8 mouse cellular contexts compared by ENCODE assay signal in genomic region chr1:87608416-87609046, GRCm38 (mm10). TPM values are rescaled to one million over a fixed set of nuclear protein-coding genes. Genes with fewer than 3 reads are reported as not detected.
DNase-seq lines count a peak whose midpoint lies in the region; ATAC-seq lines count a peak whose summit lies in the region.
"Had no signal": no experiment of that assay in that cellular context is flagged by ENCODE, and none has a peak within 500 bp of the region (broad histone marks: within the 10 kb centered on the region; RNA-seq: fewer than 3 reads in every experiment).

No protein-coding gene starts in this region.

- no peaks in the 10 kb centered on the region for H3K9me3 ChIP-seq in embryonic facial prominence, embryonic 11.5 days (replicated peaks; ENCODE audit: control insufficient read depth, low read length)
- H3K9me3 ChIP-seq: heart, embryonic 13.5 days had no signal

- no peak for ATAC-seq in embryonic facial prominence, embryonic 11.5 days (replicated peaks; ENCODE audit: insufficient number of reproducible peaks, low FRiP score, low TSS enrichment, low read depth)

- no peaks in the 10 kb centered on the region for H3K4me1 ChIP-seq in embryonic facial prominence, embryonic 11.5 days (ENCODE audit: control insufficient read depth, insufficient read depth, low read length)
- H3K4me1 ChIP-seq: heart, embryonic 13.5 days had no signal

- H3K9ac ChIP-seq in embryonic facial prominence, embryonic 11.5 days (replicated peaks; ENCODE audit: low read length) = no peak overlapping the region
- H3K9ac ChIP-seq: heart, embryonic 13.5 days had no signal

- no peak overlapping the region for H3K4me3 ChIP-seq in embryonic facial prominence, embryonic 11.5 days (ENCODE audit: low read depth, low read length)
- H3K4me3 ChIP-seq: heart, embryonic 13.5 days had no signal

- no peak overlapping the region for H3K27ac ChIP-seq in embryonic facial prominence, embryonic 11.5 days (replicated peaks; ENCODE audit: low read depth, low read length)
- H3K27ac ChIP-seq: heart, embryonic 13.5 days had no signal

- 30% methylated on average over 7 of the region's 7 CpGs for WGBS in embryonic facial prominence, embryonic 11.5 days

- H3K27me3 ChIP-seq in embryonic facial prominence, embryonic 11.5 days (ENCODE audit: control insufficient read depth, insufficient read depth, low read length) = no peaks in the 10 kb centered on the region

- DNase-seq in ovary, postnatal 10 days (ENCODE audit: low spot score) = peak; percentile 24
- DNase-seq in ovary, adult 18-20 months (ENCODE audit: low spot score) = no peak
- DNase-seq in adrenal gland, postnatal 10 days = peak; percentile 79
- DNase-seq in embryonic facial prominence, embryonic 11.5 days (ENCODE audit: low spot score) = peak; percentile 66
- peak; percentile 82 for DNase-seq in kidney, adult 9 months
- DNase-seq in lung, postnatal 36 days = peak; percentile 89
- DNase-seq in spleen, postnatal 36 days (ENCODE audit: low spot score in 2 of 2) = peak; percentile 72 to 73

- H3K36me3 ChIP-seq in embryonic facial prominence, embryonic 11.5 days (replicated peaks; ENCODE audit: control insufficient read depth, insufficient read depth, low read depth, low read length) = no peaks in the 10 kb centered on the region
- H3K36me3 ChIP-seq: heart, embryonic 13.5 days had no signal

- no peak overlapping the region for H3K4me2 ChIP-seq in embryonic facial prominence, embryonic 11.5 days (ENCODE audit: low read depth, low read length)
- H3K4me2 ChIP-seq: heart, embryonic 13.5 days had no signal

RNA-seq across cellular contexts. Expression of gene Inpp5d, which starts 11.6 kb away (rescaled TPM):
- 10 to 100 TPM; 15.8 to 18.8 TPM for total RNA-seq in adrenal gland, postnatal 10 days (2021)
- polyA plus RNA-seq in embryonic facial prominence, embryonic 11.5 days (2014; fragmentation: Nextera tagmentation; extraction: Ambion mirVana) = 2.9 and 3.3 TPM in 2 replicates

RNA-seq across cellular contexts. Expression of gene Ngef, which starts 34.9 kb away (rescaled TPM):
- 1 to 10 TPM; 2.3 to 5.1 TPM for total RNA-seq in adrenal gland, postnatal 10 days (2021)
- 1.5 TPM in 2 replicates for polyA plus RNA-seq in embryonic facial prominence, embryonic 11.5 days (2014; fragmentation: Nextera tagmentation; extraction: Ambion mirVana)
